Mouse (Mus musculus) limb, embryonic 11.5 days (tissue): ENCODE results near the gene Ghrh. TPM values are rescaled to one million over a fixed set of nuclear protein-coding genes. Genes with fewer than 3 reads are reported as not detected.

Experiments
- ATAC-seq: fragments of 200-750 bp; cut with Nextera tagmentation; 2 replicates; pipeline ENCODE4 v1.8.0; 2017; ENCODE audit warnings: low read depth; ENCODE audit not compliant: insufficient number of reproducible peaks, low FRiP score, low TSS enrichment
- DNase-seq: peaks from one replicate; pipeline ENCODE4 v3.0.0-alpha.2; 2015; ENCODE audit warnings: low spot score
- H3K27ac ChIP-seq: fragments of 300-500 bp; sonication (generic); replicated peaks from 2 replicates; pipeline ENCODE4 v1.5.1; 2014; ENCODE audit warnings: low read depth, mild to moderate bottlenecking, low read length
- H3K27me3 ChIP-seq: fragments of 300-500 bp; sonication (generic); 2 replicates; pipeline ENCODE4 v1.6.1; 2014; ENCODE audit warnings: mild to moderate bottlenecking, low read length, mixed read lengths; ENCODE audit not compliant: control insufficient read depth, insufficient read depth
- H3K36me3 ChIP-seq: fragments of 300-500 bp; sonication (generic); 2 replicates; pipeline ENCODE4 v1.6.1; 2014; ENCODE audit warnings: mild to moderate bottlenecking, low read length, moderate library complexity, mixed read lengths; ENCODE audit not compliant: control insufficient read depth, insufficient read depth
- H3K4me1 ChIP-seq: fragments of 300-500 bp; sonication (generic); 2 replicates; pipeline ENCODE4 v1.6.1; 2014; ENCODE audit warnings: low read length, mixed read lengths; ENCODE audit not compliant: control insufficient read depth, insufficient read depth
- H3K4me2 ChIP-seq: fragments of 300-500 bp; sonication (generic); 2 replicates; pipeline ENCODE4 v1.6.1; 2014; ENCODE audit warnings: low read depth, mild to moderate bottlenecking, moderate library complexity; ENCODE audit not compliant: severe bottlenecking
- H3K4me3 ChIP-seq: fragments of 300-500 bp; sonication (generic); 2 replicates; pipeline ENCODE4 v1.5.1; 2014; ENCODE audit warnings: low read depth, low read length
- H3K9ac ChIP-seq: fragments of 300-500 bp; sonication (generic); 2 replicates; pipeline ENCODE4 v1.6.1; 2014; ENCODE audit warnings: mild to moderate bottlenecking, low read length
- H3K9me3 ChIP-seq: fragments of 300-500 bp; sonication (generic); 2 replicates; pipeline ENCODE4 v1.6.1; 2016; ENCODE audit warnings: low read length; ENCODE audit not compliant: control insufficient read depth
- WGBS: fragments of 180-500 bp; shearing (Covaris S2); extraction: QIAGEN DNeasy Blood & Tissue Kit; methylation state at CpG from one replicate; pipeline ENCODE4 v1.1.7; 2014; 5-methylcytosine and 5-hydroxymethylcytosine counted together
- polyA plus RNA-seq: library from polyadenylated mRNA; unstranded; fragments of >200 nt; fragmentation: Nextera tagmentation; extraction: Ambion mirVana; gene quantifications from 2 replicates; pipeline ENCODE4 v1.2.1, GENCODE M21; 2014

Ghrh gene
- polyA plus RNA-seq, 1 experiment from 2014 or later, result not detected

GRCm38 (mm10) chr2:157292093-157292492 is 55.2 kb downstream of the Ghrh start:
- Histone ChIP-seq H3K9ac (no peak overlapping the region), H3K4me1 (no peaks in the 10 kb centered on the region), H3K36me3 (peaks cover 35% of the 10 kb centered on the region), H3K4me2 (no peak overlapping the region), H3K9me3 (no peaks in the 10 kb centered on the region), H3K27me3 (no peaks in the 10 kb centered on the region), H3K27ac (no peak overlapping the region), H3K4me3 (no peak overlapping the region)
- WGBS, result 27% methylated on average over 2 of the region's 2 CpGs
- ATAC-seq, result no peak
- peak; percentile 80 for DNase-seq

GRCm38 (mm10) chr2:157288996-157289395 is 58.3 kb downstream of the Ghrh start:
- no peaks in the 10 kb centered on the region for H3K9me3 ChIP-seq
- no peak overlapping the region for H3K4me2 ChIP-seq
- DNase-seq, result no peak
- H3K9ac ChIP-seq, result no peak overlapping the region
- H3K27me3 ChIP-seq, result no peaks in the 10 kb centered on the region
- peaks cover 22% of the 10 kb centered on the region for H3K36me3 ChIP-seq
- H3K4me3 ChIP-seq, result no peak overlapping the region
- no peak for ATAC-seq
- H3K4me1 ChIP-seq, result no peaks in the 10 kb centered on the region
- WGBS, result 94% methylated on average over 5 of the region's 5 CpGs
- H3K27ac ChIP-seq, result no peak overlapping the region

GRCm38 (mm10) chr2:157287542-157287941 is 59.8 kb downstream of the Ghrh start:
- no peak overlapping the region for H3K4me2 ChIP-seq
- 38% methylated on average over 3 of the region's 3 CpGs for WGBS
- H3K4me1 ChIP-seq, result no peaks in the 10 kb centered on the region
- ATAC-seq (no peak), DNase-seq (peak; percentile 46)
- no peak overlapping the region for H3K9ac ChIP-seq
- no peaks in the 10 kb centered on the region for H3K9me3 ChIP-seq
- H3K27ac ChIP-seq, result no peak overlapping the region
- H3K27me3 ChIP-seq, result no peaks in the 10 kb centered on the region
- peaks cover 26% of the 10 kb centered on the region for H3K36me3 ChIP-seq
- no peak overlapping the region for H3K4me3 ChIP-seq

- WGBS, result 92% methylated on average over 6 of the region's 6 CpGs
- ATAC-seq (no peak), DNase-seq (no peak)
- Histone ChIP-seq H3K27ac (no peak overlapping the region), H3K27me3 (no peaks in the 10 kb centered on the region), H3K9me3 (no peaks in the 10 kb centered on the region), H3K9ac (no peak overlapping the region), H3K4me2 (no peak overlapping the region), H3K4me3 (no peak overlapping the region), H3K36me3 (peaks cover 13% of the 10 kb centered on the region), H3K4me1 (peaks cover 10% of the 10 kb centered on the region)
These were observed 64.0 kb downstream of the Ghrh start for GRCm38 (mm10) chr2:157283321-157283720.

Other genes starting within 250 kb of the Ghrh start
- 27.5 and 27.9 TPM in 2 replicates for gene Samhd1, start 212.2 kb downstream of the Ghrh start, polyA plus RNA-seq
- 30.0 and 30.8 TPM in 2 replicates for gene Rbl1, start 143.0 kb downstream of the Ghrh start, polyA plus RNA-seq
- gene Rpn2, start 68.5 kb downstream of the Ghrh start, polyA plus RNA-seq, result 269 TPM in 2 replicates
- gene Mroh8, start 68.0 kb downstream of the Ghrh start, polyA plus RNA-seq, result 0.34 and 0.39 TPM in 2 replicates
- gene Manbal, start 20.1 kb upstream of the Ghrh start, polyA plus RNA-seq, result 38.1 and 38.3 TPM in 2 replicates
- 13.2 and 18.5 TPM in 2 replicates for gene Src, start 70.9 kb upstream of the Ghrh start, polyA plus RNA-seq
- 1,283 and 1,480 TPM in 2 replicates for gene Nnat, start 212.6 kb upstream of the Ghrh start, polyA plus RNA-seq
- gene Blcap, start 223.8 kb upstream of the Ghrh start, polyA plus RNA-seq, result 73.8 and 76.0 TPM in 2 replicates